Mouse (Mus musculus) megakaryocyte, adult 5-6 weeks (primary cell): Measurements from ENCODE around the gene Atp7a. TPM values are rescaled to one million over a fixed set of nuclear protein-coding genes. Genes with fewer than 3 reads are reported as not detected.
A peak's percentile ranks its signal among the peaks of the same experiment; 100 is the strongest.

Experiments used
- ATAC-seq: 2 replicates; pipeline ENCODE4 v1.8.0; 2016; ENCODE audit warnings: mild to moderate bottlenecking, inconsistent platforms; ENCODE audit not compliant: poor library complexity, severe bottlenecking
- total RNA-seq, 2 experiments: library from RNA; stranded (forward) in 1 of 2; stranded (reverse) in 1 of 2; fragments of 153-499, 151-499 nt in 1 of 2; fragments of 221-1000, 200-1000 nt in 1 of 2; gene quantifications; 2 replicates each; pipeline versions ENCODE4 v1.2.3 to v1.2.4; 2015 to 2017

The Atp7a gene
- total RNA-seq, 2 experiments from 2014 or later = 23.5 to 27.5 TPM

GRCm38 (mm10) chrX:106164555-106164954 is 137.5 kb downstream of the Atp7a start:
- ATAC-seq = no peak

GRCm38 (mm10) chrX:106165089-106165488 is 138.0 kb downstream of the Atp7a start:
- peak; percentile 91 for ATAC-seq

- ATAC-seq = peak; percentile 100
These were observed 144.2 kb downstream of the Atp7a start for GRCm38 (mm10) chrX:106171106-106171852.

GRCm38 (mm10) chrX:106171853-106172154 is 144.7 kb downstream of the Atp7a start:
- no peak for ATAC-seq

Other genes starting within 250 kb of the Atp7a start
- 103 and 125 TPM in 2 replicates for gene Atrx, start 97.9 kb upstream of the Atp7a start, total RNA-seq (2015)
- gene Atrx, start 97.9 kb upstream of the Atp7a start, total RNA-seq (2017) = 169 and 170 TPM in 2 replicates
- 48.6 and 55.6 TPM in 2 replicates for gene Magt1, start 15.4 kb upstream of the Atp7a start, total RNA-seq (2015)
- gene Magt1, start 15.4 kb upstream of the Atp7a start, total RNA-seq (2017) = 72.5 and 75.7 TPM in 2 replicates
- 306 and 313 TPM in 2 replicates for gene Cox7b, start 11.6 kb upstream of the Atp7a start, total RNA-seq (2015)
- gene Cox7b, start 11.6 kb upstream of the Atp7a start, total RNA-seq (2017) = 331 and 383 TPM in 2 replicates
- gene Tlr13, start 115.9 kb downstream of the Atp7a start, total RNA-seq (2015) = 116 and 127 TPM in 2 replicates
- gene Tlr13, start 115.9 kb downstream of the Atp7a start, total RNA-seq (2017) = 131 and 150 TPM in 2 replicates
- gene Pgk1, start 159.8 kb downstream of the Atp7a start, total RNA-seq (2015) = 313 and 334 TPM in 2 replicates
- gene Pgk1, start 159.8 kb downstream of the Atp7a start, total RNA-seq (2017) = 306 and 317 TPM in 2 replicates
- gene Taf9b, start 193.9 kb downstream of the Atp7a start, total RNA-seq (2015) = 5.2 and 7.2 TPM in 2 replicates
- gene Taf9b, start 193.9 kb downstream of the Atp7a start, total RNA-seq (2017) = 4.6 and 5.2 TPM in 2 replicates
- gene Fnd3c2, start 228.1 kb downstream of the Atp7a start, total RNA-seq (2015) = not detected in 2 replicates
- not detected in 2 replicates for gene Fnd3c2, start 228.1 kb downstream of the Atp7a start, total RNA-seq (2017)